Mouse (Mus musculus) C2C12 (cell line): ENCODE measurements around the gene Uhrf1bp1.

Experiments
- CTCF ChIP-seq: IDR thresholded peaks from one replicate; pipeline ENCODE4 v1.5.1; 2011; ENCODE audit not compliant: control insufficient read depth, insufficient read depth, insufficient read length
- FOSL1 ChIP-seq: IDR thresholded peaks from one replicate; pipeline ENCODE4 v1.8.0; 2011; ENCODE audit warnings: mild to moderate bottlenecking, low read length; ENCODE audit not compliant: poor library complexity, insufficient read depth, severe bottlenecking

- TF ChIP-seq CTCF (no peak), FOSL1 (no peak)
These were observed 27.8 kb downstream of the Uhrf1bp1 start for GRCm38 (mm10) chr17:27883994-27884393.
